Mouse (Mus musculus) CH12.LX (cell line): ENCODE measurements around the gene Cptp. TPM values are rescaled to one million over a fixed set of nuclear protein-coding genes. Genes with fewer than 3 reads are reported as not detected.

Experiments used
- DNase-seq: peaks from one replicate; pipeline ENCODE4 v3.0.0-alpha.2; 2013; ENCODE audit errors: extremely low read depth
- H3K27ac ChIP-seq: 2 replicates; pipeline ENCODE4 v1.5.1; 2012; ENCODE audit warnings: low read depth, mild to moderate bottlenecking, control low read depth, moderate library complexity; ENCODE audit not compliant: insufficient read depth
- H3K27me3 ChIP-seq: replicated peaks from 2 replicates; pipeline ENCODE3; 2012; ENCODE audit warnings: inconsistent platforms
- H3K36me3 ChIP-seq, 2 experiments: replicated peaks in 1 of 2; 2 replicates each; pipeline versions ENCODE3 to v1.6.1; 2012; ENCODE audit warnings: inconsistent platforms in 1 of 2, low read length in 1 of 2, mild to moderate bottlenecking in 1 of 2, mixed read lengths in 1 of 2, moderate library complexity in 1 of 2; ENCODE audit not compliant: control insufficient read depth in 1 of 2, insufficient read depth in 1 of 2
- H3K4me1 ChIP-seq, 2 experiments: 2 replicates each; pipeline ENCODE4 v1.6.1; 2012; ENCODE audit warnings: inconsistent platforms in 1 of 2, moderate library complexity in 1 of 2; ENCODE audit not compliant: insufficient read depth in 2 of 2, control insufficient read depth in 1 of 2
- H3K4me2 ChIP-seq: 2 replicates; pipeline ENCODE4 v1.6.1; 2012; ENCODE audit warnings: low read depth, mild to moderate bottlenecking, control low read depth; ENCODE audit not compliant: poor library complexity, insufficient read depth, severe bottlenecking
- H3K4me3 ChIP-seq, 3 experiments: fragments of 150-350 bp in 1 of 3; sonication (generic) in 1 of 3; replicated peaks in 1 of 3; 2 replicates each; pipeline versions ENCODE3 to v1.5.1; 2011 to 2012; ENCODE audit warnings: low read depth in 2 of 3, low read length in 2 of 3, mild to moderate bottlenecking in 2 of 3, moderate library complexity in 2 of 3, control low read depth in 1 of 3, improper control_type of control experiment in 1 of 3, inconsistent platforms in 1 of 3, mixed read lengths in 1 of 3; ENCODE audit not compliant: poor library complexity in 1 of 3
- H3K79me2 ChIP-seq: replicated peaks from 2 replicates; pipeline ENCODE4 v1.6.1; 2012; ENCODE audit warnings: mild to moderate bottlenecking, moderate library complexity; ENCODE audit not compliant: control insufficient read depth, poor library complexity, insufficient read depth, severe bottlenecking; ENCODE audit errors: extremely low read depth
- H3K9ac ChIP-seq: 2 replicates; pipeline ENCODE4 v1.6.1; 2012; ENCODE audit warnings: low read depth, mild to moderate bottlenecking, control low read depth, moderate library complexity; ENCODE audit not compliant: insufficient read depth
- H3K9me3 ChIP-seq: replicated peaks from 2 replicates; pipeline ENCODE3; 2012; ENCODE audit warnings: low read length, inconsistent platforms, mixed read lengths
- CHD1 ChIP-seq: IDR thresholded peaks from 2 replicates; pipeline ENCODE4 v1.6.1; 2012; ENCODE audit warnings: low read depth, low read length, improper control_type of control experiment, inconsistent platforms
- CTCF ChIP-seq, 2 experiments: IDR thresholded peaks in 1 of 2; conservative IDR thresholded peaks in 1 of 2; 2 replicates each; pipeline ENCODE4 v1.5.1; 2011 to 2012; ENCODE audit warnings: low read depth in 2 of 2, low read length in 2 of 2, improper control_type of control experiment in 1 of 2, inconsistent platforms in 1 of 2, mild to moderate bottlenecking in 1 of 2, moderate library complexity in 1 of 2
- E2F4 ChIP-seq: IDR thresholded peaks from 2 replicates; pipeline ENCODE4 v1.6.1; 2011; ENCODE audit warnings: low read depth, low read length, improper control_type of control experiment; ENCODE audit not compliant: insufficient replicate concordance
- EP300 ChIP-seq: IDR thresholded peaks from 2 replicates; pipeline ENCODE4 v1.6.1; 2011; ENCODE audit warnings: low read length, improper control_type of control experiment
- GABPA ChIP-seq: IDR thresholded peaks from 2 replicates; pipeline ENCODE4 v1.6.1; 2012; ENCODE audit warnings: low read depth, low read length, improper control_type of control experiment, inconsistent platforms; ENCODE audit not compliant: insufficient replicate concordance
- HCFC1 ChIP-seq: IDR thresholded peaks from 2 replicates; pipeline ENCODE4 v1.6.1; 2012; ENCODE audit warnings: low read depth, mild to moderate bottlenecking, inconsistent platforms, low read length, improper control_type of control experiment
- IRF4 ChIP-seq: IDR thresholded peaks from 2 replicates; pipeline ENCODE4 v1.6.1; 2014; ENCODE audit warnings: low read depth, mild to moderate bottlenecking, inconsistent platforms, low read length, improper control_type of control experiment
- JUND ChIP-seq: conservative IDR thresholded peaks from 2 replicates; pipeline ENCODE4 v1.6.1; 2011; ENCODE audit warnings: low read depth, low read length, improper control_type of control experiment
- MAX ChIP-seq: IDR thresholded peaks from 2 replicates; pipeline ENCODE4 v1.6.1; 2011; ENCODE audit warnings: low read length, improper control_type of control experiment
- MEF2A ChIP-seq: IDR thresholded peaks from 2 replicates; pipeline ENCODE4 v1.6.1; 2014; ENCODE audit warnings: low read depth, mild to moderate bottlenecking, inconsistent platforms, low read length, improper control_type of control experiment, borderline replicate concordance
- MYC ChIP-seq: IDR thresholded peaks from 2 replicates; pipeline ENCODE4 v1.6.1; 2011; ENCODE audit warnings: low read depth, mild to moderate bottlenecking, improper control_type of control experiment, low read length
- PAX5 ChIP-seq: IDR thresholded peaks from 2 replicates; pipeline ENCODE4 v1.6.1; 2012; ENCODE audit warnings: low read length, inconsistent platforms, mixed read lengths
- POLR2A ChIP-seq: IDR thresholded peaks from 2 replicates; pipeline ENCODE4 v1.6.1; 2011; ENCODE audit warnings: low read depth, mild to moderate bottlenecking, improper control_type of control experiment, low read length
- RCOR1 ChIP-seq: conservative IDR thresholded peaks from 2 replicates; pipeline ENCODE4 v1.6.1; 2012; ENCODE audit warnings: low read depth, mild to moderate bottlenecking, inconsistent platforms, low read length, improper control_type of control experiment
- SIN3A ChIP-seq: IDR thresholded peaks from 2 replicates; pipeline ENCODE4 v1.6.1; 2012; ENCODE audit warnings: low read length, improper control_type of control experiment, inconsistent platforms
- SMC3 ChIP-seq: IDR thresholded peaks from 2 replicates; pipeline ENCODE4 v1.6.1; 2011; ENCODE audit warnings: low read depth, low read length, improper control_type of control experiment
- TBP ChIP-seq: conservative IDR thresholded peaks from 2 replicates; pipeline ENCODE4 v1.6.1; 2011; ENCODE audit warnings: low read depth, low read length, improper control_type of control experiment
- TCF12 ChIP-seq: IDR thresholded peaks from 2 replicates; pipeline ENCODE4 v1.6.1; 2014; ENCODE audit warnings: low read depth, mild to moderate bottlenecking, inconsistent platforms, low read length, improper control_type of control experiment
- UBTF ChIP-seq: IDR thresholded peaks from 2 replicates; pipeline ENCODE4 v1.6.1; 2012; ENCODE audit warnings: low read depth, mild to moderate bottlenecking, inconsistent platforms, low read length, improper control_type of control experiment, moderate library complexity
- ZKSCAN1 ChIP-seq: IDR thresholded peaks from 2 replicates; pipeline ENCODE4 v1.6.1; 2012; ENCODE audit warnings: low read depth, inconsistent platforms, low read length, improper control_type of control experiment, borderline replicate concordance
- ZMIZ1 ChIP-seq: IDR thresholded peaks from 2 replicates; pipeline ENCODE4 v1.6.1; 2012; ENCODE audit warnings: low read depth, mild to moderate bottlenecking, inconsistent platforms, low read length, improper control_type of control experiment
- ZNF384 ChIP-seq: IDR thresholded peaks from 2 replicates; pipeline ENCODE4 v1.6.1; 2012; ENCODE audit warnings: low read depth, low read length, improper control_type of control experiment, inconsistent platforms
- dilution Hi-C: fragments of 300-500 bp; cut with MboI; formaldehyde crosslinking; loops from 2 replicates; pipeline ENCODE4 v1.14.3; 2020; ENCODE audit warnings: low sequenced_read_pairs; ENCODE audit not compliant: extremely low pct_unique_long_range_greater_than_20kb, extremely low pct_ligation_motif_present
- in situ Hi-C: fragments of 300-500 bp; cut with MboI; formaldehyde crosslinking; loops from 3 replicates; pipeline ENCODE4 v1.14.3; 2019; ENCODE audit warnings: low sequenced_read_pairs, low pct_ligation_motif_present, low pct_unique_long_range_greater_than_20kb, mixed read lengths
- polyA plus RNA-seq: library from polyadenylated mRNA; unstranded; fragments of >175 nt; gene quantifications from 2 replicates; pipeline ENCODE4 v1.2.1, GENCODE M21; 2012; ENCODE audit warnings: low read depth; ENCODE audit not compliant: insufficient read length
- total RNA-seq, 2 experiments: library from RNA; depleted of rRNA; stranded (reverse); fragments of 300-350 nt in 1 of 2; fragments of >200 nt in 1 of 2; gene quantifications; 2 replicates each; pipeline ENCODE4 v1.2.3; 2012 to 2014

Gene Cptp
- total and polyA plus RNA-seq, 3 experiments = 9.0 to 15.5 (median 12.1) TPM

DNA sequence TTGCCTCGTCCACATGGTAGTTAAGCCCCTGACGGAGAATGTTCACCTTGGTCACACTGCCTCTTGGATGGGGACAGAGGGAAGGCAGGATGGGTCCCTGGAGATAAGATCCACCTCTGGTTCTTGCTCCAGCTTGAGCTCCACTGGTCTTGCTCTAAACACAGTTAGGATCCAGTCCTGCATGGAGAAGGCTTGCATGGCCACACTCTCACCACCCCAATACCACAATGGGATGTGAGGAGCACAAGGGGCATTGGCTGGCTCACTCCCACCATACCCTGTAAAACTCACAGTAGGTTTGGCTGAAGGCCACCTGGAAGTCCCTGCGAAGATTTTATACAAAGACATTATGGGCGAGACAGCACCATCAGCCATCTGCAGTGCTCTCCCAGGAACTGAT is 39.5 kb upstream of the Cptp start:
- Histone ChIP-seq H3K4me1 (0 out of 4 replicates have a peak, but pooled peaks cover 0 to 2% of the 10 kb centered on the region in 2 experiments), H3K9ac (no peak overlapping the region), H3K27ac (no peak overlapping the region), H3K4me3 (no peak overlapping the region), H3K9me3 (no peaks in the 10 kb centered on the region), H3K27me3 (no peaks in the 10 kb centered on the region), H3K36me3 (peaks cover 10 to 41% of the 10 kb centered on the region in 2 experiments), H3K79me2 (no peaks in the 10 kb centered on the region), H3K4me2 (no peak overlapping the region)
- TF ChIP-seq JUND (no peak), E2F4 (no peak), ZMIZ1 (no peak), TBP (no peak), MEF2A (no peak), PAX5 (no peak), SIN3A (no peak), RCOR1 (no peak), SMC3 (no peak), GABPA (no peak), TCF12 (no peak), UBTF (no peak), CHD1 (no peak), ZNF384 (no peak)
- in situ Hi-C loops = no loop called here
- DNase-seq = no peak
- dilution Hi-C loops = no loop called here

DNA sequence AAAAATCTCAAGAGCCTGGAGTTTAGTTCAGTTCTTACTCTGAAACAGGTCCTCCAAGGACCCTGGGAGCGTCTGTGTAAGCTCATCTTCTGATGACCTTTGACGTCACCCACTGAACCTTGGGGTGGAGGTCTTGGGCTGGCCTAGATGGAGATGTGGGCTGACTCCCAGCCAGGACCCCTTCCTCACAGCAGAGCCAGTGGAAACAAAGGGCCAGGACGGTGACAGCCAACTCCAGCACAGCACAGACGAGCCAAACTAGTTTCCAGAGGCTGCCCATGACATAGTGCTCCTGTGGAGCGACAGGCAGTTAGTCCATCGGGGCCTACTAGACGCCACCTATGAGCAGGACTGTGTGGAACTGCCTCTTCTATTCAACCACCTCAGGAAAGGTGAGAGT is 39.0 kb upstream of the Cptp start:
- H3K79me2 ChIP-seq = no peaks in the 10 kb centered on the region

More for the DNA sequence above, 39.0 kb upstream of the Cptp start:
- in situ Hi-C loops = no loop called here
- no peak for DNase-seq
- no peak for TF ChIP-seq ZKSCAN1
- no peak for TF ChIP-seq POLR2A
- TF ChIP-seq MYC = no peak
- no peak for TF ChIP-seq MEF2A
- no peak for TF ChIP-seq HCFC1
- TF ChIP-seq MAX = no peak
- no peak for TF ChIP-seq EP300
- TF ChIP-seq JUND = no peak
- no peak for TF ChIP-seq CTCF (conservative IDR thresholded peaks at IDR 0.05 in 1 of 2, IDR thresholded peaks at IDR 0.05 in 1 of 2; ENCODE audit: low read depth in 2 of 2, low read length in 2 of 2)
- no peak for TF ChIP-seq IRF4
- Histone ChIP-seq H3K27ac (no peak overlapping the region), H3K4me3 (no peak overlapping the region), H3K36me3 (peaks cover 15 to 46% of the 10 kb centered on the region in 2 experiments), H3K9me3 (no peaks in the 10 kb centered on the region), H3K9ac (no peak overlapping the region), H3K27me3 (no peaks in the 10 kb centered on the region), H3K4me2 (no peak overlapping the region), H3K4me1 (0 out of 4 replicates have a peak, but pooled peaks cover 0 to 2% of the 10 kb centered on the region in 2 experiments)
- dilution Hi-C loops = no loop called here
